Comparison of ENCODE assay signal across 7 mouse cellular contexts in genomic region chr10:128583644-128584043, GRCm38 (mm10). TPM values are rescaled to one million over a fixed set of nuclear protein-coding genes. Genes with fewer than 3 reads are reported as not detected.
DNase-seq lines count a peak whose midpoint lies in the region; ATAC-seq lines count a peak whose summit lies in the region.

No protein-coding gene starts in this region.

- no peak for ATAC-seq in CD4-positive, CD25-positive, alpha-beta regulatory T cell, adult 4 months

- DNase-seq in Muller cell, postnatal 12 days (ENCODE audit: inconsistent ontology term) = peak; percentile 67
- DNase-seq in adrenal gland, adult 8-10 months = peak; percentile 75
- DNase-seq in gastrocnemius, postnatal 25 days = peak; percentile 77
- peak; percentile 90 to 94 for DNase-seq in kidney, adult 8-10 months
- DNase-seq in ovary, postnatal 36 days (ENCODE audit: low spot score) = peak; percentile 65
- no peak for DNase-seq in frontal cortex, postnatal 10 days (ENCODE audit: low spot score in 2 of 2)

RNA-seq across cellular contexts. Expression of gene Erbb3, which starts 5.8 kb away (rescaled TPM):
- 1 to 10 TPM; 2.5 to 5.8 (median 4.6) TPM for total RNA-seq in adrenal gland, adult 8-10 months (2022)
- total RNA-seq in gastrocnemius, postnatal 25 days (2021) = 1 to 10 TPM; 3.3 to 4.3 TPM
- polyA plus RNA-seq in CD4-positive, CD25-positive, alpha-beta regulatory T cell, adult 4 months (2017; shearing (Covaris generic)) = 1 to 10 TPM; 6.6 to 9.3 TPM

RNA-seq across cellular contexts. Expression of gene Pa2g4, which starts 17.9 kb away (rescaled TPM):
- 10 to 100 TPM; 67.4 to 77.6 (median 70.5) TPM for total RNA-seq in adrenal gland, adult 8-10 months (2022)
- 10 to 100 TPM; 36.3 to 36.7 TPM for total RNA-seq in gastrocnemius, postnatal 25 days (2021)
- 100 to 1,000 TPM; 114 to 117 TPM for polyA plus RNA-seq in CD4-positive, CD25-positive, alpha-beta regulatory T cell, adult 4 months (2017; shearing (Covaris generic))

RNA-seq across cellular contexts. Expression of gene Rpl41, which starts 34.5 kb away (rescaled TPM):
- total RNA-seq in adrenal gland, adult 8-10 months (2022) = 1,000 to 10,000 TPM; 2,263 to 2,673 (median 2,524) TPM
- total RNA-seq in gastrocnemius, postnatal 25 days (2021) = 1,000 to 10,000 TPM in 1 of 2 experiments, 100 to 1,000 TPM in 1; 972 to 1,021 TPM
- polyA plus RNA-seq in CD4-positive, CD25-positive, alpha-beta regulatory T cell, adult 4 months (2017; shearing (Covaris generic)) = 1,000 to 10,000 TPM; 4,848 to 7,095 TPM

RNA-seq across cellular contexts. Expression of gene Zc3h10, which starts 36.1 kb away (rescaled TPM):
- 10 to 100 TPM; 12.9 to 15.0 (median 13.6) TPM for total RNA-seq in adrenal gland, adult 8-10 months (2022)
- total RNA-seq in gastrocnemius, postnatal 25 days (2021) = 1 to 10 TPM; 4.9 to 5.1 TPM
- polyA plus RNA-seq in CD4-positive, CD25-positive, alpha-beta regulatory T cell, adult 4 months (2017; shearing (Covaris generic)) = 10 to 100 TPM in 1 of 2 experiments, 1 to 10 TPM in 1; 9.2 to 11.8 TPM

RNA-seq across cellular contexts. Expression of gene Rps26, which starts 42.9 kb away (rescaled TPM):
- 100 to 1,000 TPM; 401 to 777 (median 537) TPM for total RNA-seq in adrenal gland, adult 8-10 months (2022)
- total RNA-seq in gastrocnemius, postnatal 25 days (2021) = 100 to 1,000 TPM; 286 to 348 TPM
- polyA plus RNA-seq in CD4-positive, CD25-positive, alpha-beta regulatory T cell, adult 4 months (2017; shearing (Covaris generic)) = 1,000 to 10,000 TPM; 1,420 to 1,755 TPM

Comparison
In these comparisons a context has a peak if more than half of its experiments do, and no peak if none do; other contexts are left out.
1. DNase-seq: peak in Muller cell, postnatal 12 days (single experiment), adrenal gland, adult 8-10 months (single experiment), gastrocnemius, postnatal 25 days (single experiment), kidney, adult 8-10 months (2 of 2) and ovary, postnatal 36 days (single experiment); none in frontal cortex, postnatal 10 days (0 of 2).